Mouse (Mus musculus): ENCODE measurements around the gene Gabrr1.
"Not testable (repeated sequence)": the region's sequence is repeated elsewhere in the genome, so short reads cannot be mapped to it uniquely, and the experiment has no call there.

- not testable (repeated sequence) for TF ChIP-seq CTCF, EP300 (IDR thresholded peaks at IDR 0.05; ENCODE audit: low read depth)
These were observed 19.5 kb upstream of the Gabrr1 start for GRCm38 (mm10) chr4:33112866-33113265.
